Mouse (Mus musculus) naive thymus-derived CD4-positive, alpha-beta T cell, adult 2 months (primary cell): ENCODE results near the gene Med31.
"Not testable (repeated sequence)": the region's sequence is repeated elsewhere in the genome, so short reads cannot be mapped to it uniquely, and the experiment has no call there.

ENCODE experiments used
- DNase-seq: peaks from one replicate; pipeline ENCODE4 v3.0.0-alpha.2; 2011; ENCODE audit warnings: low read depth

The Med31 gene

GRCm38 (mm10) chr11:72203440-72203839 is 12.0 kb downstream of the Med31 start:
- DNase-seq = no peak

- peak; percentile 39 for DNase-seq
Measured at GRCm38 (mm10) chr11:72196506-72196905, 18.9 kb downstream of the Med31 start.

GRCm38 (mm10) chr11:72194259-72194658 is 21.1 kb downstream of the Med31 start:
- DNase-seq = no peak

DNA sequence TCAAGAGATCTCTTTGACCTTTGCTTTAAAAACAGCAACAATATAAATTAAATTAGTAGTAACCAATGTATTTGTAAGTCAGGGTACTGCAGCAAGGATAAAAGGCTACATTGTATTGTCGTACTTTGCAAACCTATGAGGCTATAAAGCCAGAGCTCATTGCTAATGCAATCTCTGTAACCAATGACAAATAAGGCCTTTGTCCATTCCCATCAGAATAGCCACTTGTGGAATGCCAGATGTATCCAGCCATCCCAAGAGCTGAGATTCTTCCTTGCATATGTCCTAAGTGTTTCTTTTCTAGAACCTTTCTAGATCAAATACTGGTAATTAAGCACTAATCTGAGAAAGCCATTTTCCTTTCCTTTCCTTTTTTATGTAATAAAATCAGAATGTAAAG is 24.5 kb downstream of the Med31 start:
- no peak for DNase-seq

GRCm38 (mm10) chr11:72184252-72184651 is 31.1 kb downstream of the Med31 start:
- DNase-seq = no peak

DNA sequence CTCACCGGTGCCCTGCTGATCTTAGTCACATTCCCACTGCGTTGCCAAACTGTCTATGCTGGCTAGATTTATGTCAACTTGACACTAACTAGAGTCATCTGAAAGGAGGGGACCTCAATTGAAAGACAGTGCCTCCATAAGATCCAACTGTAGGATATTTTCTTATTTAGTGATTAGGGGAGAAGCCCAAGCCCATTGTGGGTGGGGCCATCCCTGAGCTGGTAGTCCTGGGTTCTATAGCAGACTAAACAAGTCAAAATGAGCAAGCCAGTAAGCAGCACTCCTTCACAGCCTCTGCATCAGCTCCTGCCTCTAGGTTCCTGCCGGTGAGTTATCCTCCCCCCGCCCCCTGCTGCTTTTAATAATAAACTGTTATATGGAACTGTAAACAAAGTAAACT is 34.3 kb downstream of the Med31 start:
- no peak for DNase-seq

DNA sequence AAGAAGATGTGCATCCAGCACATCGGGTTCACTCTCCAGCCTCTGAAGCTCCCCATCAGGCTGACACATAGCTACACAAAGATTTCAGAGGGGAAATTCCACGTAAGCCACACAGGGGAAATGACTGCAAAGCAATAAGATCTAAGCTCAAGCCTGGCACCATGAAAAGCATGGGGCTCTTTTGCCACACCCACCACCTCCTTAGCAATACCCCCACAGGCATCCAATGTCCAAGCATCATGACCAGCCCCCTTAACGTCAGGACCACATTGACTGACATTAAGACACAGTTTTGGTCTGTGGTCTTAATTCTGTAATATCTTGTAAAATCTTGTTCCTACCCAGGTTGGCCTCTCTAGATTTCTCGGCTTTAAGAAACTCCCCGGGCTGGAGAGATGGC is 34.8 kb downstream of the Med31 start:
- no peak for DNase-seq

- DNase-seq = no peak
Measured at GRCm38 (mm10) chr11:72176553-72176952, 38.8 kb downstream of the Med31 start.

- DNase-seq = no peak
Measured at GRCm38 (mm10) chr11:72175966-72176365, 39.4 kb downstream of the Med31 start.

- no peak for DNase-seq
Measured at GRCm38 (mm10) chr11:72174721-72175120, 40.7 kb downstream of the Med31 start.

DNA sequence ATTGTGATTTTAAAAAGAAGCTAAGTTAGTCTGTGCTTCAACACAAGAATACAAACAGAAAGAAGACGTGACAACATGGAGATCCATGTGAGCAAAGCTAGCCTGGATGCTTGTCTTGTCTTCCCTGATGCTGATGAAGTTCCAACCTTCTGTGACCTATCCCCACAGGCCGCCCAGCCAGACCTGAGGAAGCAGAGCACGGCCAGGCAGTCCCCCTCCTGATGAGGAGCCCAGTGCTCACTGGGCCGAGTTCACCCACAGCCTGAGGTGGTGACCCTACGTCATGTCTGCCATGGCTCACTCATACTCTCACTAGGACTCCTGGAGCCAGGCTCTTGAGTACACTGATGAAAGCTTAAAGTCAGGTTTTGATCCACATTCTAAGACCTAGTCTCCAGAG is 41.9 kb downstream of the Med31 start:
- DNase-seq = no peak

DNA sequence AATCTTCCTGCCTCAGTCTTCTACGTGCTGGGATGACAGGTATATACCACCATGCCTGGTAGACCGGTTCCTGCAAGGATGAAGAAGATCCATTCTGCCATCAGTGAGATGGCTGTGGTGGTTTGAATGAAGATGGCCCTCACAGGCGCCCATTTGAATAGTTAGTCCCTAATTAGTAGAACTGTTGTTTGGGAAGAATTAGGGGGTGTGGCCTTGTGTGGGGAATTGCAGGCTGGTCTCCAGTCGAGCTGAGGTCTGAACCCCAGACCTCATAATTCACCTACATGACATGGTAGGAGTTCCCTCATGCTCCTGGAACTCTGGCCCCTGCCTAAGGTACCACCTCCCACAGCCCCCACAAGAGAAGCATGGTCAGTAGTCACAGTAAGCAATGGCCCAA is 43.5 kb downstream of the Med31 start:
- not testable (repeated sequence) for DNase-seq

GRCm38 (mm10) chr11:72169871-72170270 is 45.5 kb downstream of the Med31 start:
- no peak for DNase-seq

DNA sequence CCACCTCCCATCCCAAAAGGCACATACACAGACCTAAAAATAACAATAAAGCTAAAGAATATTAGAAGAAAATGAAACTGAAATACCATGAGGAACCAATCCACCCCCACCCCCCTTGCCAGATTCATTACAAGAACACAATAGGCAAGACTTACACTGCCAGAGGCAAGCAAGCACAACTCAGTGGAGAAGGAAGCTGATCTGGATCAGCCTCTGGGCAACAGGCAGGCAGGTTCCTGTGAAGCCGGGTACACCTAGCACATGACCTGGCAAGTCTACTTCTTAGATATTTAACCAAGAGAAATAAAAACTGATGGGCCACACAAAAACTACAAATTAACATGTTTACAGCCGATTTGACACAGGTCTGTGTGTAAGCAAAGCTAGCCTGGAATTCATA is 52.2 kb downstream of the Med31 start:
- DNase-seq = no peak
